Mouse (Mus musculus) stomach, postnatal 0 days (tissue): ENCODE data around the gene Ngdn.

Source experiments
- CTCF ChIP-seq: IDR thresholded peaks from 2 replicates; pipeline ENCODE4 v1.5.1; 2016; ENCODE audit warnings: antibody characterized with exemption, low read depth, mild to moderate bottlenecking, moderate library complexity
- EP300 ChIP-seq: optimal IDR thresholded peaks from 2 replicates; pipeline ENCODE3; 2016; ENCODE audit warnings: antibody characterized with exemption

DNA sequence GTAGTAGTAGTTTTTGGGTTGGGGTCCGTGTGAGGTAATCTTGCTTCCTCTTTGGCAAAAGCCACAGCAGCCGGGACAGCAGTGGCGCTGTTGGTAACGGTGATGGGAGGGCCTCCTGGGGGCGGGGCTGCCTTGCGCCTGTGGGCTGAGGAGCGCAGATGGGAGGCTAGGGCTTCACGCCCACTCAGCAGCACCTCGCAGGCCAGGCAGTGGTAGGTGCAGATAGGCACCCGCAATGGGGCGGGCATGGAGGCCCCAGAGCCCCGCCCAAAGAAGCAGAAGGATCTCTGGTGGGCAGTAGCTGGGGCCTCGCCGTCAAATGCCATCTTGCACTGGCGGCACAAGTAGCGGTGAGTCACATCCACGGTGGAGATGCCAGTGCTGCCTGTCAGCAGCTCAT, 47.4 kb downstream of the Ngdn start:
- TF ChIP-seq CTCF, result no peak
- no peak for TF ChIP-seq EP300
